Comparison of ENCODE assay signal across 23 mouse cellular contexts in the genomic region with DNA sequence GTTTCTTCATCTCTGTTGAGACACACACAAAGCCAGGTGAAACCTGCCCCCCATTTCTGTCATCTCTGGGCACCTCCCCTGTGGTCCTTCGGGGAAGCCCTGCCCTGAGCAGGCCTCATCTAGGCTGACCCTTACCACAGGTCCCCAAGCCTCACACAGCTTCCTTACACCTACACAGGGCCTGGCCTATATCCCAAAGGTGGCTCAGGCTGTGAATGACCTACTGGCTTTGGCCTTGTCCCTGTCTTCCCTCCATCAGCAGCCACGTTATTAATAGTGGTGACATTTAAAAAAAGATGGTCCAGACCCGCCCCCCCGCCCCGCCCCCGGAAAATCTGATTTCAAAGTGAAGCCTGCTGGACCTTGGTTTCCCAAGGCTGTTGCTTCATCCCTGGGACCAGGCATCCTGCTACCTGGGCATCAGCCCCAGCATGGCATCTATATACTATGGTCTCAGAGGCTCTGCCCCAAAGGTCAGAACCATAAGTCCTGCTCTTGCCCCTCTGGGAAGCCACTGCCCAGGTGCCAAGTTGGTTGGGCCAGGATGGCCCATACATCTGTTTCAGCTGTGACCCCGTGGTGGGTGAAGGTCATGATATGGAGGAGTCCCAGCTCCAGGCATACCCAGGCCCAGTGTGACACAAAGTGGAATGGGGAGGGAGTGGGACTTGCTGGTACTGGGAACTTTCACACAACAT. TPM values are rescaled to one million over a fixed set of nuclear protein-coding genes. Genes with fewer than 3 reads are reported as not detected.
"Had no signal": no experiment of that assay in that cellular context is flagged by ENCODE, and none has a peak within 500 bp of the region (broad histone marks: within the 10 kb centered on the region; RNA-seq: fewer than 3 reads in every experiment).

No protein-coding gene starts in this region.

- H3K9me3 ChIP-seq: limb, embryonic 15.5 days; liver, embryonic 12.5 days; midbrain, embryonic 10.5 days; neural tube, embryonic 15.5 days had no signal

- H3K4me2 ChIP-seq: limb, embryonic 15.5 days; liver, embryonic 12.5 days; lung, embryonic 14.5 days; neural tube, embryonic 15.5 days had no signal

- H3K9ac ChIP-seq: limb, embryonic 15.5 days; liver, embryonic 12.5 days; lung, embryonic 14.5 days; neural tube, embryonic 15.5 days had no signal

- H3K27ac ChIP-seq: kidney, postnatal 0 days; liver, embryonic 12.5 days; neural tube, embryonic 15.5 days had no signal

- H3K27me3 ChIP-seq: limb, embryonic 15.5 days; neural tube, embryonic 15.5 days had no signal

- DNase-seq: kidney, postnatal 36 days; left cerebral cortex, postnatal 4 days; lung, embryonic 14.5 days; lung, postnatal 10 days; lung, postnatal 4 days; midbrain, embryonic 14.5 days; right cerebral cortex, adult 18-20 months; right cerebral cortex, postnatal 25 days; thymus, postnatal 36 days had no signal

- H3K4me3 ChIP-seq: limb, embryonic 15.5 days; liver, embryonic 12.5 days; midbrain, embryonic 10.5 days; myocyte; neural tube, embryonic 15.5 days had no signal

- H3K36me3 ChIP-seq: limb, embryonic 15.5 days; liver, embryonic 12.5 days; midbrain, embryonic 10.5 days; neural tube, embryonic 15.5 days had no signal

- ATAC-seq: liver, embryonic 12.5 days had no signal

RNA-seq across cellular contexts. Expression of gene Cacna1h, which starts 25.1 kb away (rescaled TPM):
- total RNA-seq: megakaryocyte, adult 5-6 weeks had no signal

RNA-seq across cellular contexts. Expression of gene Tpsg1, which starts 39.4 kb away (rescaled TPM):
- total RNA-seq: layer of hippocampus, adult 18-20 months; layer of hippocampus, postnatal 10 days; left cerebral cortex, adult 18-20 months; left cerebral cortex, postnatal 10 days; left cerebral cortex, postnatal 4 days; megakaryocyte, adult 5-6 weeks had no signal
- polyA plus RNA-seq: midbrain, embryonic 10.5 days; myocyte had no signal

RNA-seq across cellular contexts. Expression of gene Tpsb2, which starts 42.3 kb away (rescaled TPM):
- total RNA-seq: left cerebral cortex, adult 18-20 months; megakaryocyte, adult 5-6 weeks had no signal
- polyA plus RNA-seq: liver, embryonic 12.5 days; midbrain, embryonic 10.5 days; myocyte; neural tube, embryonic 11.5 days; small intestine, adult 2 months had no signal

RNA-seq across cellular contexts. Expression of gene Tekt4, which starts 46.0 kb away (rescaled TPM):
- total RNA-seq: megakaryocyte, adult 5-6 weeks had no signal
- polyA plus RNA-seq: kidney, postnatal 0 days; limb, embryonic 15.5 days; liver, embryonic 12.5 days; myocyte; small intestine, adult 2 months; stomach, embryonic 16.5 days had no signal
